Mouse (Mus musculus) forebrain, embryonic 16.5 days (tissue): ENCODE results near the gene Olfr573-ps1. TPM values are rescaled to one million over a fixed set of nuclear protein-coding genes. Genes with fewer than 3 reads are reported as not detected.

Experiments used
- ATAC-seq: fragments of 200-750 bp; cut with Nextera tagmentation; 2 replicates; pipeline ENCODE4 v1.8.0; 2017; ENCODE audit warnings: mild to moderate bottlenecking, moderate library complexity
- H3K27ac ChIP-seq: fragments of 300-500 bp; sonication (generic); 2 replicates; pipeline ENCODE4 v1.5.1; 2014; ENCODE audit warnings: low read length, control low read depth
- H3K27me3 ChIP-seq: fragments of 300-500 bp; sonication (generic); replicated peaks from 2 replicates; pipeline ENCODE4 v1.6.1; 2014; ENCODE audit warnings: low read length; ENCODE audit not compliant: control insufficient read depth, insufficient read depth
- H3K36me3 ChIP-seq: fragments of 300-500 bp; sonication (generic); 2 replicates; pipeline ENCODE4 v1.6.1; 2014; ENCODE audit not compliant: control insufficient read depth, insufficient read depth
- H3K4me1 ChIP-seq: fragments of 300-500 bp; sonication (generic); replicated peaks from 2 replicates; pipeline ENCODE4 v1.6.1; 2014; ENCODE audit warnings: low read length; ENCODE audit not compliant: control insufficient read depth, insufficient read depth
- H3K4me2 ChIP-seq: fragments of 300-500 bp; sonication (generic); 2 replicates; pipeline ENCODE4 v1.6.1; 2014; ENCODE audit warnings: mild to moderate bottlenecking, low read length, control low read depth
- H3K4me3 ChIP-seq: fragments of 300-500 bp; sonication (generic); replicated peaks from 2 replicates; pipeline ENCODE4 v1.5.1; 2014; ENCODE audit warnings: mild to moderate bottlenecking, low read length, control low read depth
- H3K9ac ChIP-seq: fragments of 300-500 bp; sonication (generic); replicated peaks from 2 replicates; pipeline ENCODE4 v1.6.1; 2014; ENCODE audit warnings: low read depth, low read length, control low read depth
- H3K9me3 ChIP-seq: fragments of 300-500 bp; sonication (generic); 2 replicates; pipeline ENCODE4 v1.6.1; 2016; ENCODE audit warnings: low read length; ENCODE audit not compliant: control insufficient read depth
- WGBS: fragments of 180-500 bp; shearing (Covaris S2); extraction: QIAGEN DNeasy Blood & Tissue Kit; methylation state at CpG from one replicate; pipeline ENCODE4 v1.1.7; 2014; 5-methylcytosine and 5-hydroxymethylcytosine counted together
- polyA plus RNA-seq: library from polyadenylated mRNA; unstranded; fragments of >200 nt; fragmentation: Nextera tagmentation; extraction: Ambion mirVana; gene quantifications from 2 replicates; pipeline ENCODE4 v1.2.1, GENCODE M21; 2015

Gene Olfr573-ps1
- not detected in 2 replicates for polyA plus RNA-seq

- ATAC-seq = no peak
- Histone ChIP-seq H3K4me3 (no peak within 1 kb of the TSS), H3K36me3 (no peaks in the 10 kb centered on the region), H3K4me1 (no peaks in the 10 kb centered on the region), H3K9me3 (no peaks in the 10 kb centered on the region), H3K27ac (no peak within 1 kb of the TSS), H3K27me3 (no peaks in the 10 kb centered on the region), H3K9ac (no peak within 1 kb of the TSS), H3K4me2 (no peak within 1 kb of the TSS)
- WGBS = 95% methylated on average over 2 of the region's 2 CpGs
These were observed at the start of gene Olfr573-ps1 for GRCm38 (mm10) chr7:102942475-102942874. Olfr573-ps1 (minus strand) TSS chr7:102942575.

GRCm38 (mm10) chr7:102989224-102989623, 46.8 kb upstream of the Olfr573-ps1 start, which contains the start of gene Olfr578:
Olfr578 (minus strand) TSS chr7:102989324.
- WGBS = 78% methylated on average over 3 of the region's 3 CpGs
- H3K36me3 ChIP-seq = no peaks in the 10 kb centered on the region
- no peaks in the 10 kb centered on the region for H3K9me3 ChIP-seq
- ATAC-seq = no peak
- no peaks in the 10 kb centered on the region for H3K4me1 ChIP-seq
- H3K4me3 ChIP-seq = no peak within 1 kb of the TSS
- no peak within 1 kb of the TSS for H3K9ac ChIP-seq
- no peak within 1 kb of the TSS for H3K4me2 ChIP-seq
- H3K27ac ChIP-seq = no peak within 1 kb of the TSS
- H3K27me3 ChIP-seq = no peaks in the 10 kb centered on the region

- Histone ChIP-seq H3K9me3 (no peaks in the 10 kb centered on the region), H3K27ac (no peak within 1 kb of the TSS), H3K27me3 (no peaks in the 10 kb centered on the region), H3K9ac (no peak within 1 kb of the TSS), H3K4me1 (no peaks in the 10 kb centered on the region), H3K4me3 (no peak within 1 kb of the TSS), H3K36me3 (no peaks in the 10 kb centered on the region), H3K4me2 (no peak within 1 kb of the TSS)
- WGBS = 87% methylated on average over 2 of the region's 2 CpGs
- no peak for ATAC-seq
These were observed 33.5 kb upstream of the Olfr573-ps1 start, which contains the start of gene Olfr577 for GRCm38 (mm10) chr7:102975843-102976242. Olfr577 (minus strand) TSS chr7:102975943.

- ATAC-seq = no peak
- H3K27ac ChIP-seq = no peak overlapping the region
These were observed 32.0 kb upstream of the Olfr573-ps1 start for GRCm38 (mm10) chr7:102974399-102974798.

GRCm38 (mm10) chr7:102962360-102962759, 20.0 kb upstream of the Olfr573-ps1 start, which contains the start of gene Olfr576:
Olfr576 (plus strand) TSS chr7:102962660.
- no peak for ATAC-seq
- no peaks in the 10 kb centered on the region for H3K36me3 ChIP-seq
- no peak within 1 kb of the TSS for H3K4me2 ChIP-seq
- no peaks in the 10 kb centered on the region for H3K9me3 ChIP-seq
- H3K27ac ChIP-seq = no peak within 1 kb of the TSS
- H3K9ac ChIP-seq = no peak within 1 kb of the TSS
- 76% methylated on average over 2 of the region's 2 CpGs for WGBS
- H3K4me3 ChIP-seq = no peak within 1 kb of the TSS
- no peaks in the 10 kb centered on the region for H3K4me1 ChIP-seq
- H3K27me3 ChIP-seq = no peaks in the 10 kb centered on the region

More at GRCm38 (mm10) chr7:102974399-102974798, 32.0 kb upstream of the Olfr573-ps1 start:
- Histone ChIP-seq H3K36me3 (no peaks in the 10 kb centered on the region), H3K4me2 (no peak overlapping the region), H3K4me1 (no peaks in the 10 kb centered on the region), H3K9ac (no peak overlapping the region), H3K9me3 (no peaks in the 10 kb centered on the region), H3K4me3 (no peak overlapping the region), H3K27me3 (no peaks in the 10 kb centered on the region)
- 45% methylated on average over 1 of the region's 1 CpGs for WGBS

GRCm38 (mm10) chr7:102958593-102958992, 16.2 kb upstream of the Olfr573-ps1 start, which contains the start of gene Olfr575:
Olfr575 (minus strand) TSS chr7:102958775.
- no peak within 1 kb of the TSS for H3K27ac ChIP-seq
- H3K9me3 ChIP-seq = no peaks in the 10 kb centered on the region
- no peak within 1 kb of the TSS for H3K4me3 ChIP-seq
- H3K4me1 ChIP-seq = no peaks in the 10 kb centered on the region
- 70% methylated on average over 1 of the region's 1 CpGs for WGBS
- no peak within 1 kb of the TSS for H3K9ac ChIP-seq
- H3K4me2 ChIP-seq = no peak within 1 kb of the TSS
- H3K27me3 ChIP-seq = no peaks in the 10 kb centered on the region
- H3K36me3 ChIP-seq = no peaks in the 10 kb centered on the region
- ATAC-seq = no peak

GRCm38 (mm10) chr7:102958137-102958536, 15.8 kb upstream of the Olfr573-ps1 start:
- H3K9me3 ChIP-seq = no peaks in the 10 kb centered on the region
- H3K27ac ChIP-seq = no peak overlapping the region
- no peak overlapping the region for H3K4me2 ChIP-seq
- H3K27me3 ChIP-seq = no peaks in the 10 kb centered on the region
- no peaks in the 10 kb centered on the region for H3K36me3 ChIP-seq
- H3K9ac ChIP-seq = no peak overlapping the region
- no peak for ATAC-seq
- WGBS = 77% methylated on average over 3 of the region's 3 CpGs
- no peak overlapping the region for H3K4me3 ChIP-seq
- H3K4me1 ChIP-seq = no peaks in the 10 kb centered on the region

- Histone ChIP-seq H3K27ac (no peak overlapping the region), H3K36me3 (no peaks in the 10 kb centered on the region), H3K9me3 (no peaks in the 10 kb centered on the region), H3K4me3 (no peak overlapping the region), H3K4me1 (no peaks in the 10 kb centered on the region), H3K9ac (no peak overlapping the region), H3K4me2 (no peak overlapping the region), H3K27me3 (no peaks in the 10 kb centered on the region)
- ATAC-seq = no peak
- WGBS = 83% methylated on average over 1 of the region's 1 CpGs
These were observed 8.4 kb upstream of the Olfr573-ps1 start for GRCm38 (mm10) chr7:102950732-102951131.

GRCm38 (mm10) chr7:102948167-102948566, 5.8 kb upstream of the Olfr573-ps1 start, which contains the start of gene Olfr574:
Olfr574 (plus strand) TSS chr7:102948467.
- ATAC-seq = no peak
- no peak within 1 kb of the TSS for H3K4me3 ChIP-seq
- no peaks in the 10 kb centered on the region for H3K9me3 ChIP-seq
- WGBS = 100% methylated on average over 1 of the region's 1 CpGs
- H3K36me3 ChIP-seq = no peaks in the 10 kb centered on the region
- no peaks in the 10 kb centered on the region for H3K27me3 ChIP-seq
- H3K9ac ChIP-seq = no peak within 1 kb of the TSS
- H3K4me2 ChIP-seq = no peak within 1 kb of the TSS
- no peaks in the 10 kb centered on the region for H3K4me1 ChIP-seq
- no peak within 1 kb of the TSS for H3K27ac ChIP-seq

GRCm38 (mm10) chr7:102943417-102943816, 1.0 kb upstream of the Olfr573-ps1 start:
- no peak overlapping the region for H3K27ac ChIP-seq
- no peak overlapping the region for H3K9ac ChIP-seq
- H3K4me1 ChIP-seq = no peaks in the 10 kb centered on the region
- H3K27me3 ChIP-seq = no peaks in the 10 kb centered on the region
- H3K4me2 ChIP-seq = no peak overlapping the region
- no peaks in the 10 kb centered on the region for H3K9me3 ChIP-seq
- no peaks in the 10 kb centered on the region for H3K36me3 ChIP-seq
- 100% methylated on average over 1 of the region's 1 CpGs for WGBS
- no peak overlapping the region for H3K4me3 ChIP-seq
- no peak for ATAC-seq
